Mouse (Mus musculus) liver, embryonic 16.5 days (tissue): ENCODE measurements at regions not wholly inside any gene's neighbourhood (a gene's known extent, or its start where the extent isn't known, plus 50 kb on each side); places are given as distances from the start of the nearest gene placed in this dataset.
"Not testable (repeated sequence)": the region's sequence is repeated elsewhere in the genome, so short reads cannot be mapped to it uniquely, and the experiment has no call there.

Experiments
- ATAC-seq: fragments of 200-750 bp; cut with Nextera tagmentation; 2 replicates; pipeline ENCODE4 v1.8.0; 2017; ENCODE audit warnings: low read depth, mild to moderate bottlenecking, moderate number of reproducible peaks, moderate library complexity
- H3K27ac ChIP-seq: fragments of 300-500 bp; sonication (generic); 2 replicates; pipeline ENCODE4 v1.5.1; 2014; ENCODE audit warnings: mild to moderate bottlenecking, low read length
- H3K27me3 ChIP-seq: fragments of 300-500 bp; sonication (generic); 2 replicates; pipeline ENCODE4 v1.6.1; 2014; ENCODE audit warnings: low read depth, low read length, mixed read lengths; ENCODE audit not compliant: control insufficient read depth, insufficient read depth
- H3K36me3 ChIP-seq: fragments of 300-500 bp; sonication (generic); 2 replicates; pipeline ENCODE4 v1.6.1; 2014; ENCODE audit warnings: mild to moderate bottlenecking; ENCODE audit not compliant: control insufficient read depth, insufficient read depth
- H3K4me1 ChIP-seq: fragments of 300-500 bp; sonication (generic); 2 replicates; pipeline ENCODE4 v1.6.1; 2014; ENCODE audit warnings: low read depth, low read length, mixed read lengths; ENCODE audit not compliant: control insufficient read depth
- H3K4me2 ChIP-seq: fragments of 300-500 bp; sonication (generic); 2 replicates; pipeline ENCODE4 v1.6.1; 2014; ENCODE audit warnings: low read depth, low read length, mixed read lengths
- H3K4me3 ChIP-seq: fragments of 300-500 bp; sonication (generic); 2 replicates; pipeline ENCODE4 v1.5.1; 2014; ENCODE audit warnings: low read depth, mild to moderate bottlenecking, low read length
- H3K9ac ChIP-seq: fragments of 300-500 bp; sonication (generic); 2 replicates; pipeline ENCODE4 v1.6.1; 2014; ENCODE audit warnings: low read depth, low read length
- H3K9me3 ChIP-seq: fragments of 300-500 bp; sonication (generic); replicated peaks from 2 replicates; pipeline ENCODE4 v1.6.1; 2016; ENCODE audit warnings: low read length; ENCODE audit not compliant: control insufficient read depth
- WGBS: fragments of 180-500 bp; shearing (Covaris S2); extraction: QIAGEN DNeasy Blood & Tissue Kit; methylation state at CpG from one replicate; pipeline ENCODE4 v1.1.7; 2014; ENCODE audit not compliant: insufficient replicate concordance; 5-methylcytosine and 5-hydroxymethylcytosine counted together

- H3K36me3 ChIP-seq = no peaks in the 10 kb centered on the region
- no peaks in the 10 kb centered on the region for H3K27me3 ChIP-seq
- H3K27ac ChIP-seq = no peak overlapping the region
- H3K9ac ChIP-seq = no peak overlapping the region
- H3K4me2 ChIP-seq = no peak overlapping the region
- H3K4me3 ChIP-seq = no peak overlapping the region
- ATAC-seq = no peak
- H3K4me1 ChIP-seq = no peaks in the 10 kb centered on the region
- WGBS = 45% methylated on average over 1 of the region's 1 CpGs
- H3K9me3 ChIP-seq = no peaks in the 10 kb centered on the region
Measured at GRCm38 (mm10) chr1:185951163-185951562, 165.9 kb downstream of the Lyplal1 start.

DNA sequence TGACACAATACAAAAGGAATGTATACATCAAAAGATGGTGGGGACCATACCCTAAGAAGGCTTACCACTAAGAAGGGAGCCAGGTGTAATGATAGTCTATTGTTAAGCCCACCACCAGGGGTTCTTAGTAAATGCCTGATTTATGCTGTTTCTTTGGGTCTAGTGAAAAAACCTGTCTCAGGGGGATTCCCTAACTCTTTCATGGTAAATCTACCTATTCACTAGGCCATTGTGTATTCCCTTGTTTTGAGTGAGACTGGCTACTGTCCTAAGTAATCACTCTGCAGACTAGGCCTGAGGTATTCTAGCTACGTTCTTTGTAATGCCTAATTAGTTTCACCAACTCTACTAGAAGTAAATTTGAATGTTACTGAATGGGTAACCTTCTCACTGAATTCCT is 161.3 kb downstream of the Lyplal1 start:
- H3K4me3 ChIP-seq, H3K36me3 ChIP-seq, H3K27me3 ChIP-seq, ATAC-seq, H3K27ac ChIP-seq, H3K9ac ChIP-seq, H3K4me2 ChIP-seq, H3K4me1 ChIP-seq, H3K9me3 ChIP-seq: not testable (repeated sequence)
- WGBS = 46% methylated on average over 1 of the region's 1 CpGs

DNA sequence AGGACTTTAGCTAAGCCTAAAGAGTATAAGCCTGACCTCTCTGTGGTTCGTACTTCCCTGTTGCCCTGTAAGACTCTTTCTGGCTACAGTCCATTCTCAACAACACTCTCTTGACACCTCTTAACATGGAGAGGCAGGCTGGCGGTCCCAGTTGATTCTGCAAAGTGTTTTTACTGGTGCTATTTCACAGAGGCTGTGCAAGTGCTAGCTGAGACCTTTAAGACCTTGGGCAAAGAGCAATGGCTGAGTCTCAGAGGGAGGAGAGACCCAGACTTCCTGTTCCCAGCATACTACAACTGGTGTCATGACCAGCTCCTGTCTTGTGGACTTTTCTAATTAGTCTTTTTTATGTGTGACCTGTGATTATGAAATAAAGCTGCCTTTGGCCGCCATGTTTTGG is 159.6 kb downstream of the Lyplal1 start:
- no peak overlapping the region for H3K9ac ChIP-seq

DNA sequence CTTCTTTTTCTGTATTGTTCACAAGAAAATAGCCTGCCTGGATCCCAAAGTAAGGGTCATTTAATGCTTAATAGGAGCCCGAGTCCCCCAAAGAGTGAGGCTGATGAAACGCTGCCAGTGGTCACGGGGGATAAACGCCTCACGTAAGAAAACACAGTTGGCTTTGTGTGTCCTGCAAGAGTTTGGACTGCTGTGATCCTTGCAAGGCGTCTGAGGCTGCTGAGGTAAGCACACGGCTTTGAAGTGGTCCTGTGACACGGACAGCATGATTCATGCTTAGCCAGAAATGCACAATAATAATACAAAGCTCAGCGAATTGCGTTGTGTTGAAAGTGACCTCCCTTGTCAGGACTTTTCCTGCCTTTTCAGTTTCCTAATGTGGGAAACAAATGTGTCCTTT is 158.8 kb downstream of the Lyplal1 start:
- no peak overlapping the region for H3K4me3 ChIP-seq
- H3K27ac ChIP-seq = no peak overlapping the region
- no peaks in the 10 kb centered on the region for H3K36me3 ChIP-seq
- H3K9me3 ChIP-seq = no peaks in the 10 kb centered on the region
- no peak overlapping the region for H3K9ac ChIP-seq
- ATAC-seq = no peak
- WGBS = 73% methylated on average over 10 of the region's 10 CpGs
- H3K4me1 ChIP-seq = no peaks in the 10 kb centered on the region
- H3K27me3 ChIP-seq = no peaks in the 10 kb centered on the region
- H3K4me2 ChIP-seq = no peak overlapping the region

More for the DNA sequence above, 159.6 kb downstream of the Lyplal1 start:
- Histone ChIP-seq H3K36me3 (no peaks in the 10 kb centered on the region), H3K27me3 (no peaks in the 10 kb centered on the region), H3K4me2 (no peak overlapping the region), H3K9me3 (no peaks in the 10 kb centered on the region), H3K4me1 (no peaks in the 10 kb centered on the region), H3K27ac (no peak overlapping the region), H3K4me3 (no peak overlapping the region)
- 59% methylated on average over 3 of the region's 3 CpGs for WGBS
- no peak for ATAC-seq

DNA sequence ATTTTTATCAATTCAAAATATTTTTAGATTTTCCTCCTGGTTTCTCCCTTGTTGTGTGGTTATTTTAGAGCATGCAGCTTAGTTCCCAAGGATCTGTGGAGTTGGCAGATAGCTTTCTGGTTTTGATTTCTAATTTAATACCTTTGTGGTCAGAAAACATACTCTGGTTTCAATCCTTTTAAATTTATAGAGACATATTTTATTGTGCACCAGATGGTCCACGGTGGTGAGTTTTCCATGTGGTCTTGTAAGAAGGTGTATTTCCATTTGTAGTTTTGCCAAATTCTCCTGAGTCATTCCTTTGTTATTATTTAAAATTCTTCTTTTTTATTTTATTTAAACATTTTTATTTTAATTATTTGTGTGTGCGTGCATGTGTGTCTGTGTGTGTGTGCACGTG is 154.5 kb downstream of the Lyplal1 start:
- H3K4me2 ChIP-seq = no peak overlapping the region
- H3K4me3 ChIP-seq = no peak overlapping the region
- H3K27me3 ChIP-seq = no peaks in the 10 kb centered on the region
- no peaks in the 10 kb centered on the region for H3K9me3 ChIP-seq
- no peaks in the 10 kb centered on the region for H3K36me3 ChIP-seq
- H3K27ac ChIP-seq = no peak overlapping the region
- H3K9ac ChIP-seq = no peak overlapping the region
- ATAC-seq = no peak
- 63% methylated on average over 3 of the region's 3 CpGs for WGBS
- no peaks in the 10 kb centered on the region for H3K4me1 ChIP-seq

GRCm38 (mm10) chr1:185963773-185964172 is 153.3 kb downstream of the Lyplal1 start:
- Histone ChIP-seq H3K4me1 (no peaks in the 10 kb centered on the region), H3K27ac (no peak overlapping the region), H3K9ac (no peak overlapping the region), H3K4me3 (no peak overlapping the region), H3K36me3 (no peaks in the 10 kb centered on the region), H3K4me2 (no peak overlapping the region), H3K27me3 (no peaks in the 10 kb centered on the region), H3K9me3 (no peaks in the 10 kb centered on the region)
- WGBS = 77% methylated on average over 2 of the region's 2 CpGs
- no peak for ATAC-seq

DNA sequence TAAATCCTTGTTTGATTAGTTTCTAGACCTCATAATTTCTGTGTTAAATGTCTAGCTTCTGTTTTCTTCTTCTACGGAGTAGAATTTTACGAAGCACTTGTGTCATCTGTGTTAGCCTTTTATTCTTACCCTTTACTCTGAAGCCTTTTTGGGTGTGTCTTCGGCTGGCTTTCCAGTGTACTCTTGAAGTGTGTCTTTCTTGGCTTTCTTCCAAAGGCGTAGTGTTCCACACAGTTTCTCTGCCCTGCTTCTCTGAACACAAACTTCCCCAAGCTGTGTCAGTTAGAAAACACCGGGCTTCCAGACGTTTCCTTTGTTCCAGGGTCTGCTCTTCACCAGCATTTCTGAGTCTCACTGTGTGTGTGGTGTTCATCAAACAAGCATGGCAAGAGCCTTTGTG is 152.7 kb downstream of the Lyplal1 start:
- no peaks in the 10 kb centered on the region for H3K36me3 ChIP-seq
- no peak overlapping the region for H3K4me3 ChIP-seq
- H3K9me3 ChIP-seq = no peaks in the 10 kb centered on the region
- H3K4me1 ChIP-seq = no peaks in the 10 kb centered on the region
- no peak overlapping the region for H3K4me2 ChIP-seq
- H3K27me3 ChIP-seq = no peaks in the 10 kb centered on the region
- 60% methylated on average over 6 of the region's 6 CpGs for WGBS
- ATAC-seq = no peak
- no peak overlapping the region for H3K9ac ChIP-seq
- H3K27ac ChIP-seq = no peak overlapping the region

DNA sequence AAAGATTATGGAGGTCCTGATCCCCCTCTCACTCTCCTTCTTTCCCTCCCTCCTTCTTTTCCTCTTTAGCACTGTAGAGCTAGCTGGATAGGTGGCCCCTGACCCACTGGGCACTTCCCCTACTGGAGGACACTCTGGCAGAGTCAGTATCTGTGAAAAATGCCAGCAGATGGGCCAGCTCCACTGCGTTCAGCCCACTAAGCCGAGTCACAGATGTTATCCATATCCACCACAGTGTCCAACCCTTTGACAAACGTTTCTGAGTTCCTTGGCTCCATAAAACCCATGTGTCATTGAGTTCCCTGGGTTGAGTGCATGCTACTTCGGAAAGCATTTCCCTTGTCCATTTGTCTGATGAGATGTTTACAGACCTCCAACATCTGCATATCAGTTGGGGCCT is 149.9 kb downstream of the Lyplal1 start:
- no peaks in the 10 kb centered on the region for H3K36me3 ChIP-seq

DNA sequence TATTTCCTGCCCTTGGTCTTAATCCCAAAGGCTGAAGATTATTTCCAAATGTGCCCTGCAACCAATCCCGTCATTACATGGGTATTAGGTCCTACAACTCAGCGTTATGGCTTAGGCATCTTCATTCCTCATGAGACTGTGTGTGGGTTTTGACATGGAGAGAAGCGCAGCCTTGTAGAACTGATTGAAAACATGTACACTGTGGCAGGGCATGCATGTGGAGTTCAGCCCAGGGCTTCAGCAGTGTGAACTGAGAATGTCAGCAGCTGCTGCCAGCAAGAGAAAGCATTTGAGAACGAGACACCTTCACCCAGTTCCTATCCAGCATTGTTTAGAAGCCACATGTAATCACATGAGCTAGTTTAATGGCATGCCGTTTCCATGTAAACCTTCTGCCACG is 149.3 kb downstream of the Lyplal1 start:
- no peak overlapping the region for H3K4me3 ChIP-seq
- WGBS = 64% methylated on average over 6 of the region's 6 CpGs
- H3K27ac ChIP-seq = no peak overlapping the region
- no peak overlapping the region for H3K9ac ChIP-seq
- H3K4me2 ChIP-seq = no peak overlapping the region
- no peaks in the 10 kb centered on the region for H3K9me3 ChIP-seq
- H3K4me1 ChIP-seq = no peaks in the 10 kb centered on the region
- H3K36me3 ChIP-seq = no peaks in the 10 kb centered on the region
- ATAC-seq = no peak
- H3K27me3 ChIP-seq = no peaks in the 10 kb centered on the region

More for the DNA sequence above, 149.9 kb downstream of the Lyplal1 start:
- Histone ChIP-seq H3K9ac (no peak overlapping the region), H3K4me3 (no peak overlapping the region), H3K4me1 (no peaks in the 10 kb centered on the region), H3K4me2 (no peak overlapping the region), H3K27me3 (no peaks in the 10 kb centered on the region), H3K27ac (no peak overlapping the region), H3K9me3 (no peaks in the 10 kb centered on the region)
- ATAC-seq = no peak
- WGBS = 55% methylated on average over 4 of the region's 4 CpGs

DNA sequence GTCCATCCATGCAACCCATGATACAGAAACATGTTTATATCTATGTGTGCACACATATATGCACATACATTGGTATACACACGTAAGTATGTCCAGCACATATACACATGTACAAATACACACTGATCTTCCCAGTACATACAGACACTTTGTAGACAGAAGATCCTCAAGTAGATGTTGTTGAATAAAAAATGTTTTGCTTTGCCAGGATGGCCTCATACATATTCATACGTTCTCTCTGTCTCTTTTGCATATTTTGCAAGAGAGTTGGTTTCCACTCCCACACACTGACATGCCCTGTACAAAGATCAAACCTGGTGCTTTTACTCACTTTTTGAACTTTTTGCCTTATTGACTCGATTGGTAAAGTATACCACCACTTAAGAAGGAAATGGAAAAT is 148.5 kb downstream of the Lyplal1 start:
- Histone ChIP-seq H3K4me1 (no peaks in the 10 kb centered on the region), H3K9ac (no peak overlapping the region), H3K27ac (no peak overlapping the region), H3K4me3 (no peak overlapping the region), H3K27me3 (no peaks in the 10 kb centered on the region), H3K4me2 (no peak overlapping the region), H3K9me3 (no peaks in the 10 kb centered on the region), H3K36me3 (no peaks in the 10 kb centered on the region)
- 42% methylated on average over 3 of the region's 3 CpGs for WGBS
- no peak for ATAC-seq
